Comparison of ENCODE assay signal across 14 mouse cellular contexts in genomic region chr13:45213116-45213834, GRCm38 (mm10).
DNase-seq lines count a peak whose midpoint lies in the region; ATAC-seq lines count a peak whose summit lies in the region.
"Had no signal": no experiment of that assay in that cellular context is flagged by ENCODE, and none has a peak within 500 bp of the region (broad histone marks: within the 10 kb centered on the region; RNA-seq: fewer than 3 reads in every experiment).

No protein-coding gene starts in this region.

- H3K9ac ChIP-seq in forebrain, embryonic 16.5 days (replicated peaks; ENCODE audit: low read depth, low read length) = no peak overlapping the region
- H3K9ac ChIP-seq in forebrain, embryonic 12.5 days = no peak overlapping the region
- H3K9ac ChIP-seq: hindbrain, embryonic 14.5 days; limb, embryonic 15.5 days had no signal

- peaks cover 8% of the 10 kb centered on the region for H3K4me1 ChIP-seq in forebrain, embryonic 16.5 days (replicated peaks; ENCODE audit: control insufficient read depth, insufficient read depth, low read length)
- H3K4me1 ChIP-seq in forebrain, embryonic 12.5 days = peaks cover 6% of the 10 kb centered on the region; the same call in 1 of the 2 replicates

- H3K27ac ChIP-seq in forebrain, embryonic 16.5 days (ENCODE audit: low read length) = no peak overlapping the region
- no peak overlapping the region for H3K27ac ChIP-seq in forebrain, embryonic 12.5 days
- H3K27ac ChIP-seq: hindbrain, embryonic 14.5 days; limb, embryonic 15.5 days had no signal

- no peak overlapping the region for H3K4me3 ChIP-seq in forebrain, embryonic 16.5 days (replicated peaks; ENCODE audit: low read length)
- no peak overlapping the region for H3K4me3 ChIP-seq in forebrain, embryonic 12.5 days (replicated peaks)
- H3K4me3 ChIP-seq: limb, embryonic 15.5 days had no signal

- no peaks in the 10 kb centered on the region for H3K36me3 ChIP-seq in forebrain, embryonic 16.5 days (ENCODE audit: control insufficient read depth, insufficient read depth)
- H3K36me3 ChIP-seq in forebrain, embryonic 12.5 days (replicated peaks) = no peaks in the 10 kb centered on the region
- H3K36me3 ChIP-seq: limb, embryonic 15.5 days had no signal

- no peaks in the 10 kb centered on the region for H3K9me3 ChIP-seq in forebrain, embryonic 16.5 days (ENCODE audit: control insufficient read depth, low read length)
- no peaks in the 10 kb centered on the region for H3K9me3 ChIP-seq in forebrain, embryonic 12.5 days
- H3K9me3 ChIP-seq: limb, embryonic 15.5 days had no signal

- peak; percentile 62 for ATAC-seq in forebrain, embryonic 16.5 days
- no peak for ATAC-seq in forebrain, embryonic 12.5 days (ENCODE audit: low FRiP score)

- no peak overlapping the region for H3K4me2 ChIP-seq in forebrain, embryonic 16.5 days (ENCODE audit: low read length)
- no peak overlapping the region for H3K4me2 ChIP-seq in forebrain, embryonic 12.5 days
- H3K4me2 ChIP-seq: hindbrain, embryonic 14.5 days; limb, embryonic 15.5 days had no signal

- intact Hi-C loops in left cerebral cortex, postnatal 4 days (cut with DNase I) = no loop called here

- 34% methylated on average over 5 of the region's 5 CpGs for WGBS in forebrain, embryonic 16.5 days
- 56% methylated on average over 5 of the region's 5 CpGs for WGBS in forebrain, embryonic 12.5 days

- no peaks in the 10 kb centered on the region for H3K27me3 ChIP-seq in forebrain, embryonic 16.5 days (replicated peaks; ENCODE audit: control insufficient read depth, insufficient read depth, low read length)
- H3K27me3 ChIP-seq in forebrain, embryonic 12.5 days = no peaks in the 10 kb centered on the region
- H3K27me3 ChIP-seq: limb, embryonic 15.5 days had no signal

- DNase-seq in adrenal gland, postnatal 10 days = peak; percentile 35
- no peak for DNase-seq in adrenal gland, postnatal 4 days (ENCODE audit: low spot score in 2 of 2)
- DNase-seq in left cerebral cortex, postnatal 4 days = peak; percentile 74
- DNase-seq in left cerebral cortex, adult 11 months (ENCODE audit: low spot score) = no peak
- peak; percentile 37 for DNase-seq in skeletal muscle tissue, adult 2 months (ENCODE audit: low read depth, low spot score)
- DNase-seq in spleen, adult 18-20 months = no peak
- DNase-seq: heart, postnatal 14 days; kidney, adult 9 months; lung, adult 18-20 months; midbrain, embryonic 14.5 days had no signal

Comparison
In these comparisons a context has a peak if more than half of its experiments do, and no peak if none do; other contexts are left out.
1. DNase-seq: peak in adrenal gland, postnatal 10 days (single experiment), left cerebral cortex, postnatal 4 days (single experiment) and skeletal muscle tissue, adult 2 months (single experiment); none in adrenal gland, postnatal 4 days (0 of 2), left cerebral cortex, adult 11 months (single experiment) and spleen, adult 18-20 months (0 of 2).